Mouse (Mus musculus) E14TG2a.4 (cell line): ENCODE results near the gene Apln.

Experiments used
- CTCF ChIP-seq: conservative IDR thresholded peaks from 2 replicates; pipeline ENCODE4 v1.5.1; 2014; ENCODE audit warnings: low read length
- POU5F1 ChIP-seq: IDR thresholded peaks from 2 replicates; pipeline ENCODE4 v1.6.1; 2014; ENCODE audit warnings: low read length, borderline replicate concordance

DNA sequence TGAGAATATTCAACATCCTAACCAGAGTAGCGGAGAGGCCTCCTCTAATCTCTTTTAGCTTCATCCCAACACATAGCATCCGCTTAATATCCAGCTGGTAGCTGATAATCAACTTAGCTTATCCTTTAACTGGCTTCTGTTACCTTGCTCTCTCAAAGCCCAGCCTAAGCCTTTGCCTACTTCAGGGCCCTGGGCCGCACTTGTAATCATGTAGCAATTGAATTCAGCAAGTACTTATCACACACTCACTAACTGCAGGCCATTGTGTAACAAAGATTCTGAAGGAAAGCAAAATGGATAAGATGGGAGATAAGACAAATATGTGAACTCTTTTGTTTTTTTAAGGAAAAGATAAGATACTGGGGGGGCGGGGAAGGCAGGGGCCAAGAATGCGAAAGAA lies 57.6 kb downstream of the Apln start:
- no peak for TF ChIP-seq CTCF
- TF ChIP-seq POU5F1 = no peak
